Mouse (Mus musculus): Measurements from ENCODE around the gene Enthd1. TPM values are rescaled to one million over a fixed set of nuclear protein-coding genes. Genes with fewer than 3 reads are reported as not detected.

Enthd1 gene
- polyA plus RNA-seq, 1 experiment: not detected

- H3ac ChIP-seq (ENCODE audit: control insufficient read depth, insufficient read length): no peak within 1 kb of the TSS
- no peak within 1 kb of the TSS for H3K4me3 ChIP-seq
- H3K4me2 ChIP-seq (ENCODE audit: low read depth): no peak within 1 kb of the TSS
- no peaks in the 10 kb centered on the region for H3K79me2 ChIP-seq (ENCODE audit: control insufficient read depth, insufficient read depth)
- TF ChIP-seq POLR2A (IDR thresholded peaks at IDR 0.05; ENCODE audit: insufficient read length, low read depth): no peak
- no peak for TF ChIP-seq POLR2AphosphoS2 (IDR thresholded peaks at IDR 0.05; ENCODE audit: insufficient read length, low read depth)
- TF ChIP-seq USF1 (IDR thresholded peaks at IDR 0.05; ENCODE audit: low read depth): no peak
- no peak for TF ChIP-seq TCF3 (IDR thresholded peaks at IDR 0.05; ENCODE audit: insufficient read length, low read depth)
- no peak for TF ChIP-seq MYOG (IDR thresholded peaks at IDR 0.05; ENCODE audit: control insufficient read depth in 1 of 3, insufficient read depth in 1 of 3, insufficient read length in 2 of 3, low read depth in 2 of 3)
- no peak for TF ChIP-seq CEBPB (IDR thresholded peaks at IDR 0.05; ENCODE audit: insufficient read depth, poor library complexity, severe bottlenecking)
- TF ChIP-seq MYOD1 (IDR thresholded peaks at IDR 0.05; ENCODE audit: control insufficient read depth in 1 of 3, insufficient read length in 2 of 3, low read depth in 2 of 3): no peak
- no peak for TF ChIP-seq REST (IDR thresholded peaks at IDR 0.05; ENCODE audit: insufficient read depth, insufficient read length)
- no peak for TF ChIP-seq SRF (IDR thresholded peaks at IDR 0.05; ENCODE audit: control insufficient read depth, insufficient read length, low read depth)
- TF ChIP-seq E2F4 (IDR thresholded peaks at IDR 0.05; ENCODE audit: insufficient read depth): no peak
- no peak for TF ChIP-seq MAX (IDR thresholded peaks at IDR 0.05; ENCODE audit: low read depth)
- TF ChIP-seq TCF12 (IDR thresholded peaks at IDR 0.05; ENCODE audit: insufficient read depth, poor library complexity, severe bottlenecking): no peak
- H3K36me3 ChIP-seq (ENCODE audit: control insufficient read depth, insufficient read depth): no peaks in the 10 kb centered on the region
- H3K27me3 ChIP-seq (ENCODE audit: control insufficient read depth, insufficient read depth, insufficient read length): peaks cover 23% of the 10 kb centered on the region
Observed at GRCm38 (mm10) chr15:80572291-80572690, 7.3 kb upstream of the Enthd1 start, which contains the start of gene Grap2. TSS of gene Grap2 (plus strand) at chr15:80572594.

DNA sequence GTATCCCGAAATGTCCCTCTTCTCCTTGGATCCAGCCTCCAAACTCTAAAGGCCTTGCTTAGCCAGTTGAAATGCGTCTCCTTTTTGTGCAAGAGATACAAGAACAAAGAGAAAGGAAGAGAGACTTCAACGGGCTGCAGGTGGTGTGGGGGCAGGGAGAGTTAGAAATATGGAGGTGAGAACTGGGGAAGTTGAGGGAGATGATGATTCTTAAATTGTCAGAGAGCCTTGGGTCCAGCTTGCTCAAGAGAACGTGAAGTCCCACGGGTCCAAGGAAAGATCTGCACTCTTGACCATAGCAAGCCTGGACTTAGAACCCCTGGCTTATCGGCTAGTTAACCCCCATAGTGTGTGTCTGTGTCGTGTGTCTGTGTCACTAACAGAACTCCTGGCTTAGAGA, 6.7 kb upstream of the Enthd1 start:
- H3K36me3 ChIP-seq (ENCODE audit: control insufficient read depth, insufficient read depth): no peaks in the 10 kb centered on the region
- TF ChIP-seq MYOG (IDR thresholded peaks at IDR 0.05; ENCODE audit: control insufficient read depth in 1 of 3, insufficient read depth in 1 of 3, insufficient read length in 2 of 3, low read depth in 2 of 3) (no peak), MAX (IDR thresholded peaks at IDR 0.05; ENCODE audit: low read depth) (no peak), CEBPB (IDR thresholded peaks at IDR 0.05; ENCODE audit: insufficient read depth, poor library complexity, severe bottlenecking) (no peak), SRF (IDR thresholded peaks at IDR 0.05; ENCODE audit: control insufficient read depth, insufficient read length, low read depth) (no peak), MYOD1 (IDR thresholded peaks at IDR 0.05; ENCODE audit: control insufficient read depth in 1 of 3, insufficient read length in 2 of 3, low read depth in 2 of 3) (no peak)
- H3K4me2 ChIP-seq (ENCODE audit: low read depth): no peak overlapping the region
- H3K27me3 ChIP-seq (ENCODE audit: control insufficient read depth, insufficient read depth, insufficient read length): peaks cover 18% of the 10 kb centered on the region
- no peak overlapping the region for H3ac ChIP-seq (ENCODE audit: control insufficient read depth, insufficient read length)
- H3K79me2 ChIP-seq (ENCODE audit: control insufficient read depth, insufficient read depth): no peaks in the 10 kb centered on the region
- H3K4me3 ChIP-seq: no peak overlapping the region

- Histone ChIP-seq H3K27me3 (ENCODE audit: control insufficient read depth, insufficient read depth, insufficient read length) (peaks cover 9% of the 10 kb centered on the region), H3K4me3 (no peak overlapping the region), H3K4me2 (ENCODE audit: low read depth) (no peak overlapping the region), H3ac (ENCODE audit: control insufficient read depth, insufficient read length) (no peak overlapping the region), H3K36me3 (ENCODE audit: control insufficient read depth, insufficient read depth) (no peaks in the 10 kb centered on the region), H3K79me2 (ENCODE audit: control insufficient read depth, insufficient read depth) (no peaks in the 10 kb centered on the region)
- TF ChIP-seq MAX (IDR thresholded peaks at IDR 0.05; ENCODE audit: low read depth): no peak
- no peak for TF ChIP-seq REST (IDR thresholded peaks at IDR 0.05; ENCODE audit: insufficient read depth, insufficient read length)
- no peak for TF ChIP-seq TCF3 (IDR thresholded peaks at IDR 0.05; ENCODE audit: insufficient read length, low read depth)
- no peak for TF ChIP-seq MYOD1 (IDR thresholded peaks at IDR 0.05; ENCODE audit: control insufficient read depth in 1 of 3, insufficient read length in 2 of 3, low read depth in 2 of 3)
- TF ChIP-seq E2F4 (IDR thresholded peaks at IDR 0.05; ENCODE audit: insufficient read depth): no peak
- no peak for TF ChIP-seq MYOG (IDR thresholded peaks at IDR 0.05; ENCODE audit: control insufficient read depth in 1 of 3, insufficient read depth in 1 of 3, insufficient read length in 2 of 3, low read depth in 2 of 3)
- TF ChIP-seq USF1 (IDR thresholded peaks at IDR 0.05; ENCODE audit: low read depth): no peak
- no peak for TF ChIP-seq POLR2AphosphoS2 (IDR thresholded peaks at IDR 0.05; ENCODE audit: insufficient read length, low read depth)
- TF ChIP-seq CEBPB (IDR thresholded peaks at IDR 0.05; ENCODE audit: insufficient read depth, poor library complexity, severe bottlenecking): no peak
- no peak for TF ChIP-seq SRF (IDR thresholded peaks at IDR 0.05; ENCODE audit: control insufficient read depth, insufficient read length, low read depth)
- TF ChIP-seq TCF12 (IDR thresholded peaks at IDR 0.05; ENCODE audit: insufficient read depth, poor library complexity, severe bottlenecking): no peak
- no peak for TF ChIP-seq POLR2A (IDR thresholded peaks at IDR 0.05; ENCODE audit: insufficient read length, low read depth)
Observed at GRCm38 (mm10) chr15:80570226-80570625, 5.3 kb upstream of the Enthd1 start.

- H3K27me3 ChIP-seq (ENCODE audit: control insufficient read depth, insufficient read depth, insufficient read length): peaks cover 5% of the 10 kb centered on the region
- H3K4me3 ChIP-seq: no peak overlapping the region
- TF ChIP-seq POLR2AphosphoS2 (IDR thresholded peaks at IDR 0.05; ENCODE audit: insufficient read length, low read depth): no peak
- TF ChIP-seq MYOD1 (IDR thresholded peaks at IDR 0.05; ENCODE audit: control insufficient read depth in 1 of 3, insufficient read length in 2 of 3, low read depth in 2 of 3): no peak
- no peak for TF ChIP-seq TCF12 (IDR thresholded peaks at IDR 0.05; ENCODE audit: insufficient read depth, poor library complexity, severe bottlenecking)
- no peak for TF ChIP-seq TCF3 (IDR thresholded peaks at IDR 0.05; ENCODE audit: insufficient read length, low read depth)
- no peak for TF ChIP-seq USF1 (IDR thresholded peaks at IDR 0.05; ENCODE audit: low read depth)
- no peak for TF ChIP-seq REST (IDR thresholded peaks at IDR 0.05; ENCODE audit: insufficient read depth, insufficient read length)
- no peak for TF ChIP-seq E2F4 (IDR thresholded peaks at IDR 0.05; ENCODE audit: insufficient read depth)
- no peak for TF ChIP-seq MAX (IDR thresholded peaks at IDR 0.05; ENCODE audit: low read depth)
- TF ChIP-seq SRF (IDR thresholded peaks at IDR 0.05; ENCODE audit: control insufficient read depth, insufficient read length, low read depth): no peak
- TF ChIP-seq MYOG (IDR thresholded peaks at IDR 0.05; ENCODE audit: control insufficient read depth in 1 of 3, insufficient read depth in 1 of 3, insufficient read length in 2 of 3, low read depth in 2 of 3): no peak
- no peak for TF ChIP-seq POLR2A (IDR thresholded peaks at IDR 0.05; ENCODE audit: insufficient read length, low read depth)
- no peak for TF ChIP-seq CEBPB (IDR thresholded peaks at IDR 0.05; ENCODE audit: insufficient read depth, poor library complexity, severe bottlenecking)
- no peak overlapping the region for H3ac ChIP-seq (ENCODE audit: control insufficient read depth, insufficient read length)
- H3K36me3 ChIP-seq (ENCODE audit: control insufficient read depth, insufficient read depth): no peaks in the 10 kb centered on the region
- no peaks in the 10 kb centered on the region for H3K79me2 ChIP-seq (ENCODE audit: control insufficient read depth, insufficient read depth)
- H3K4me2 ChIP-seq (ENCODE audit: low read depth): no peak overlapping the region
Observed at GRCm38 (mm10) chr15:80569205-80569604, 4.2 kb upstream of the Enthd1 start.
